Mouse (Mus musculus) forebrain, embryonic 15.5 days (tissue): ENCODE measurements around the gene Tmem165. TPM values are rescaled to one million over a fixed set of nuclear protein-coding genes. Genes with fewer than 3 reads are reported as not detected.

Source experiments
- ATAC-seq: fragments of 200-750 bp; cut with Nextera tagmentation; replicated peaks from 2 replicates; pipeline ENCODE4 v1.8.0; 2017; ENCODE audit warnings: mild to moderate bottlenecking, moderate TSS enrichment, moderate library complexity
- H3K27ac ChIP-seq: fragments of 300-500 bp; sonication (generic); replicated peaks from 2 replicates; pipeline ENCODE4 v1.5.1; 2015; ENCODE audit warnings: mild to moderate bottlenecking, inconsistent platforms
- H3K27me3 ChIP-seq: fragments of 300-500 bp; sonication (generic); 2 replicates; pipeline ENCODE4 v1.6.1; 2015; ENCODE audit warnings: inconsistent platforms
- H3K36me3 ChIP-seq: fragments of 300-500 bp; sonication (generic); 2 replicates; pipeline ENCODE4 v1.6.1; 2015; ENCODE audit warnings: mild to moderate bottlenecking, inconsistent platforms
- H3K4me1 ChIP-seq: fragments of 300-500 bp; sonication (generic); 2 replicates; pipeline ENCODE4 v1.6.1; 2015; ENCODE audit warnings: inconsistent platforms
- H3K4me2 ChIP-seq: fragments of 300-500 bp; sonication (generic); replicated peaks from 2 replicates; pipeline ENCODE4 v1.6.1; 2015; ENCODE audit warnings: mild to moderate bottlenecking, inconsistent platforms
- H3K4me3 ChIP-seq: fragments of 300-500 bp; sonication (generic); 2 replicates; pipeline ENCODE4 v1.5.1; 2015; ENCODE audit warnings: mild to moderate bottlenecking, inconsistent platforms
- H3K9ac ChIP-seq: fragments of 300-500 bp; sonication (generic); replicated peaks from 2 replicates; pipeline ENCODE4 v1.6.1; 2015; ENCODE audit warnings: mild to moderate bottlenecking, inconsistent platforms
- H3K9me3 ChIP-seq: fragments of 300-500 bp; sonication (generic); 2 replicates; pipeline ENCODE4 v1.6.1; 2016; ENCODE audit warnings: inconsistent platforms
- WGBS: fragments of 180-500 bp; shearing (Covaris S2); methylation state at CpG from one replicate; pipeline ENCODE4 v1.1.7; 2015; ENCODE audit warnings: mixed read lengths; 5-methylcytosine and 5-hydroxymethylcytosine counted together
- polyA plus RNA-seq: library from polyadenylated mRNA; unstranded; fragments of >200 nt; fragmentation: Nextera tagmentation; extraction: Ambion mirVana; gene quantifications from 2 replicates; pipeline ENCODE4 v1.2.1, GENCODE M21; 2015

The Tmem165 gene
- polyA plus RNA-seq: 44.2 and 49.8 TPM in 2 replicates

DNA sequence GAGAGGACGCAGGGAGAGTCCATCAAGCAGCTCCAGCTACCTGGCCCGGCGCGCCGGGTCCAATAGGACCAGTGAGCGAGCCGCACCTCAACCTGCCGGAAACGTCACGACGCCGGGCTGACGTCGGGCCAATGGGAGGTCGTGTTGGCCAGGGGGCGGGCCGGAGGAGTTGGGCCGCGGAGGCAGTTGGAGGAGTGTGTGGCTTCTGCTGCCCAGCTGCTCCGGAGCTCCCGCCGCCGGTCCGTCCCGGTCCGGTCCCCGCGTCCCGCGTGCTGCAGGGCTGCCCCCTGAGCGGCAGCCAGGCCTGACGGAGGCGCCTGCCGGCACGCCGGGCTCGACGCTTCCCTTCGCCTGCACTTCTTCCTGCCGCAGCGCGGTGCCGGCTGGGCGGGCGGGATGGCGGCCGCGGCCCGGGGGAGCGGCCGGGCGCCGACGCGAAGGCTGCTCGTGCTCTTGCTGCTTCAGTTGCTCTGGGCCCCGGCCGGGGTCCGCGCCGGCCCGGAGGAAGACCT is at the start of gene Tmem165:
Gene Tmem165, plus strand, starts transcription at position 131 of the 512 bp plus-strand sequence.
- Histone ChIP-seq H3K4me3 (peak within 1 kb of the TSS; percentile 97), H3K4me2 (peak within 1 kb of the TSS; percentile 74), H3K9ac (peak within 1 kb of the TSS; percentile 93), H3K27ac (peak within 1 kb of the TSS; percentile 96), H3K9me3 (no peaks in the 10 kb centered on the region), H3K27me3 (no peaks in the 10 kb centered on the region), H3K4me1 (peaks cover 24% of the 10 kb centered on the region), H3K36me3 (no peaks in the 10 kb centered on the region)
- WGBS: 0% methylated on average over 47 of the region's 62 CpGs
- peak; percentile 99 for ATAC-seq

DNA sequence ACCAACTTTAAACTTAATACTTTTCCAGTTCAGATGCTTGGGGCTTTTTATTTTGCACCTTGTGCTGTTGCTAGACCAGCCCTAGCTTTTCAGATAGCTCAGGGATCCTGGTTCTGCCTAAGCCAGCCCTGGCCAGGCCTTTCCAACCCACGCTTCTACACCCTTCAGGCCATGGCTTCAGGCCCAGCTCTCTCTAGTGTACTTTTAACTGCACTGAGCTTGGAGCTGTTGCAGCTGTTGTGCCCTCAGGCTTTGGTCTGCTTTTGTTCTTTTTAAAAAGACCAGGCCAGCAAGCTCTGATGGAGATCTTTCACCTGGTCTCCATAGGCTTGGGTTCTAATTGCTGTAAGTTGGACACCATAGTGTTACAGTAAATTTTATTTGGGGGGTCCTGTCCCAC is 48.0 kb upstream of the Tmem165 start:
- Histone ChIP-seq H3K4me1 (peaks cover 8% of the 10 kb centered on the region), H3K27ac (no peak overlapping the region), H3K9ac (no peak overlapping the region), H3K4me3 (no peak overlapping the region), H3K9me3 (no peaks in the 10 kb centered on the region), H3K4me2 (no peak overlapping the region), H3K36me3 (no peaks in the 10 kb centered on the region), H3K27me3 (no peaks in the 10 kb centered on the region)
- ATAC-seq: no peak
- 68% methylated on average over 1 of the region's 1 CpGs for WGBS

- WGBS: 80% methylated on average over 3 of the region's 3 CpGs
- H3K27ac ChIP-seq: no peak overlapping the region
- no peak for ATAC-seq
- H3K4me3 ChIP-seq: no peak overlapping the region
- H3K9ac ChIP-seq: no peak overlapping the region
- no peaks in the 10 kb centered on the region for H3K9me3 ChIP-seq
- H3K4me1 ChIP-seq: peaks cover 11% of the 10 kb centered on the region
- no peak overlapping the region for H3K4me2 ChIP-seq
- H3K36me3 ChIP-seq: no peaks in the 10 kb centered on the region
- no peaks in the 10 kb centered on the region for H3K27me3 ChIP-seq
Measured at GRCm38 (mm10) chr5:76136271-76136670, 47.4 kb upstream of the Tmem165 start.

DNA sequence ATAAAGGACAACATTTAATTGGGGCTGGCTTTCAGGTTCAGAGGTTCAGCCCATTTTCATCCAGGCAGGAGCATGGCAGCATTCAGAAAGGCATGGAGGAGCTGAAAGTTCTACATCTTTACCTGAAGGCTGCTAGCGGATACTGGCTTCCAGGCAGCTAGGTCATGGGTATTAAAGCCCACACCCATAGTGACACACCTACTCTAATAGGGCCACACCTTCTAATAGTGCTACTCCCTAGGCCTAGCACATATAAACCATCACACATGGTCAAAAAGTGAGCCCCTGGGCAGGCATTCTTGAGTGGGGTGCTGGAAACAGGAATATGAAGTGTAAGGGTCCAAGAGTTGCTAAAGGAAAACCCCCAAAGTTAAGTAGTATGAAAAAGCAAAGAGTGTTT is 46.1 kb upstream of the Tmem165 start:
- no peak overlapping the region for H3K4me2 ChIP-seq
- no peak for ATAC-seq
- peaks cover 15% of the 10 kb centered on the region for H3K4me1 ChIP-seq
- H3K9me3 ChIP-seq: no peaks in the 10 kb centered on the region
- H3K27ac ChIP-seq: no peak overlapping the region
- H3K27me3 ChIP-seq: no peaks in the 10 kb centered on the region
- H3K36me3 ChIP-seq: no peaks in the 10 kb centered on the region
- H3K9ac ChIP-seq: no peak overlapping the region
- 94% methylated on average over 1 of the region's 1 CpGs for WGBS
- H3K4me3 ChIP-seq: no peak overlapping the region

- H3K27me3 ChIP-seq: no peaks in the 10 kb centered on the region
- H3K36me3 ChIP-seq: no peaks in the 10 kb centered on the region
- no peak overlapping the region for H3K4me3 ChIP-seq
- 84% methylated on average over 1 of the region's 1 CpGs for WGBS
- H3K4me2 ChIP-seq: no peak overlapping the region
- no peaks in the 10 kb centered on the region for H3K9me3 ChIP-seq
- H3K4me1 ChIP-seq: peaks cover 15% of the 10 kb centered on the region
- ATAC-seq: no peak
- no peak overlapping the region for H3K27ac ChIP-seq
- no peak overlapping the region for H3K9ac ChIP-seq
Measured at GRCm38 (mm10) chr5:76138071-76138470, 45.6 kb upstream of the Tmem165 start.

DNA sequence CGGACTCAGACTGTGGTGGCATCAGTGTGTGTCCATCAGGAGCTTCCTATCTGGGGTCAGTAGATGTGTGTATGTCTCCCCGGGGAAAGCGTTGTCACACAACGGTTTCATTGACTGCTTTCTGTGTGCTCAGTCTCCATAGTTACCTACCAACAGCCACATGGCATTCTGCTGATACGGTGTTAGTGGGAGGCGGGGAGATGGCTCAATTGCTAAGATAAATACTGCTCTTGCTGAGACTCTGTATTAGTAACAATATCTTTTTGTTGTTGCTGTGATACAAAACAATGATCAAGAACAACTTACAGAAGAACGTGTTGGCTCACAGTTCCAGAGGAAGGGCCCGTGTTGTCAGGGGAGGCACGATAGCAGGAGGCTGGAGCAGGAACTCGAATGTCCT is 45.2 kb upstream of the Tmem165 start:
- Histone ChIP-seq H3K4me2 (no peak overlapping the region), H3K27ac (no peak overlapping the region), H3K27me3 (no peaks in the 10 kb centered on the region), H3K4me3 (no peak overlapping the region), H3K9ac (no peak overlapping the region), H3K36me3 (no peaks in the 10 kb centered on the region), H3K9me3 (no peaks in the 10 kb centered on the region), H3K4me1 (peaks cover 15% of the 10 kb centered on the region)
- 53% methylated on average over 10 of the region's 10 CpGs for WGBS
- no peak for ATAC-seq

DNA sequence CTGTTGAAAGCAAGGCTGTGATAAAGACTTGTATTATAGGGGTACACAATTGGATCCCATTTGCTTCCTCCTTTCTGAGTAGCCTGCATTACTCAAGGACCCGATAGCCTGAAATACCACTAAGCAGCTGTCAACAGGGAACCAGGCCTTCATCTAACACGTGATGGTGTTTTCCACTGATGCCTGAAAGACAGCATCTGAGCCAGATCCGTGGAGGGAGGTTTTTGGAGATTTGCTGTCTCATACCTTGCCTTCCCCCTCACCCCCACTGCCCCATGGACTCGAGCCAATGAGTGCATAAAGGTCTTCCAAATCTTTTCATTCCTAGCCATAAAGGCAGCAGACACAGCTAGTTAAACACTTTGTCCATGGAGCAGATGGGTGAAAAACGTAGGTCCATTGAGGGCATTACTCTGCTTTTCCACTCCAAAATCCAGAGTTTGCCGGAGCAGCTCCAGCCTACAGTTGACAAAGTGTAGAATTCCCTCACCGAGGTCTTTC is 44.5 kb upstream of the Tmem165 start:
- WGBS: 50% methylated on average over 7 of the region's 7 CpGs

GRCm38 (mm10) chr5:76139808-76140729 is 43.6 kb upstream of the Tmem165 start, which contains the start of gene Srd5a3:
Srd5a3 (plus strand) TSS chr5:76140271.
- peaks cover 15% of the 10 kb centered on the region for H3K4me1 ChIP-seq
- no peaks in the 10 kb centered on the region for H3K27me3 ChIP-seq
- H3K9ac ChIP-seq: peak within 1 kb of the TSS; percentile 90
- ATAC-seq: peak; percentile 98
- WGBS: under 1% methylated on average over 68 of the region's 69 CpGs
- peak within 1 kb of the TSS; percentile 88 for H3K4me3 ChIP-seq
- H3K36me3 ChIP-seq: no peaks in the 10 kb centered on the region
- H3K4me2 ChIP-seq: peak within 1 kb of the TSS; percentile 66
- H3K9me3 ChIP-seq: no peaks in the 10 kb centered on the region
- H3K27ac ChIP-seq: peak within 1 kb of the TSS; percentile 95

More for the DNA sequence above, 44.5 kb upstream of the Tmem165 start:
- Histone ChIP-seq H3K27ac (no peak overlapping the region), H3K4me3 (peak overlapping the region; percentile 88; the same call in 1 of the 2 replicates), H3K4me1 (peaks cover 15% of the 10 kb centered on the region), H3K4me2 (no peak overlapping the region), H3K27me3 (no peaks in the 10 kb centered on the region), H3K36me3 (no peaks in the 10 kb centered on the region), H3K9me3 (no peaks in the 10 kb centered on the region), H3K9ac (no peak overlapping the region)
- ATAC-seq: no peak

GRCm38 (mm10) chr5:76140730-76141066 is 43.0 kb upstream of the Tmem165 start:
- Histone ChIP-seq H3K4me1 (peaks cover 15% of the 10 kb centered on the region), H3K27ac (peak overlapping the region; percentile 95), H3K27me3 (no peaks in the 10 kb centered on the region), H3K9ac (peak overlapping the region; percentile 90), H3K9me3 (no peaks in the 10 kb centered on the region), H3K36me3 (no peaks in the 10 kb centered on the region), H3K4me2 (peak overlapping the region; percentile 66), H3K4me3 (peak overlapping the region; percentile 88)
- ATAC-seq: peak; percentile 62
- 7% methylated on average over 9 of the region's 9 CpGs for WGBS

DNA sequence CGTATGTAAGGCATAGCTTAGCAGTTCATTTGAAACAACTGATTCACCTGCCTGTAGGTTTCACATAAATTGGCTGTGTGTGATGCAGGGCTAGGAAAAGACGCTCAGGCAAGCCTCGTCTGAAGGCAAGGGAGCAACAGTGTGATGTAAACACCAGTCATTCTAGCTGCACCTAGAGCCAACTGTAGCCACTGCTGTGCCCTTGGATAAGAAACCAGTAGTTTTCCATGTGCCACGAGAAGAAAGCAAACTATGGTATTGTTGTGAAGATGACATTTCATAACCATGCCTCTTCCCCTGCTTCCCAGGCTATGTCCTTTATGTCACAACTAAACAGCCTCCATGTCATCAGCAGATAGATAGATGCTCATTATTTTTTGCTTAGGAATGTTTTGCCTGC is 40.3 kb upstream of the Tmem165 start:
- Histone ChIP-seq H3K27me3 (no peaks in the 10 kb centered on the region), H3K4me2 (no peak overlapping the region), H3K4me3 (no peak overlapping the region), H3K4me1 (peaks cover 15% of the 10 kb centered on the region), H3K36me3 (no peaks in the 10 kb centered on the region), H3K27ac (no peak overlapping the region), H3K9me3 (no peaks in the 10 kb centered on the region), H3K9ac (no peak overlapping the region)
- 94% methylated on average over 4 of the region's 4 CpGs for WGBS
- no peak for ATAC-seq

DNA sequence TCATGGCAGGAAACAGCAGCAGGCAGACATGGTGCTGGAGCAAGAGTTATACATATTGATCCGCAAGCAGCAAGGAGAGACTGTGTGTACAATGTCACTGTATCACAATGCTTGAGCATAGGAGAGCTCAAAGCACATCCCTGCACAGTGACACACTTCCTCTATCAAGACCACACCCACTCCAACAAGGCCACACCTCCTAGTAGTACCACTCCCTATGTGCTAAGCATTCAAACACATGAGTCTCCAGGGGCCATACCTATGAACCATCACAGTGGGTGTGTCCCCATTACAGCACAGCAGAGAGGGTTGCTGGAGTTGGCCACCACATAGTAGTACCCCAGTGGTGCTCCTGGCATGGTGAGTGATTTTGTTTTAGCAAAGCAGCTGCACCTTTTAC is 37.3 kb upstream of the Tmem165 start:
- H3K4me3 ChIP-seq: no peak overlapping the region
- H3K4me1 ChIP-seq: peaks cover 2% of the 10 kb centered on the region
- H3K27me3 ChIP-seq: no peaks in the 10 kb centered on the region
- no peak for ATAC-seq
- no peak overlapping the region for H3K9ac ChIP-seq
- WGBS: 91% methylated on average over 1 of the region's 1 CpGs
- no peak overlapping the region for H3K4me2 ChIP-seq
- H3K27ac ChIP-seq: no peak overlapping the region
- no peaks in the 10 kb centered on the region for H3K9me3 ChIP-seq
- H3K36me3 ChIP-seq: 0 out of 2 replicates have a peak, but pooled peaks cover 3% of the 10 kb centered on the region

- Histone ChIP-seq H3K9me3 (no peaks in the 10 kb centered on the region), H3K4me3 (no peak overlapping the region), H3K27me3 (no peaks in the 10 kb centered on the region), H3K27ac (no peak overlapping the region), H3K4me1 (no peaks in the 10 kb centered on the region), H3K4me2 (no peak overlapping the region), H3K36me3 (0 out of 2 replicates have a peak, but pooled peaks cover 3% of the 10 kb centered on the region), H3K9ac (no peak overlapping the region)
- 92% methylated on average over 6 of the region's 6 CpGs for WGBS
- no peak for ATAC-seq
Measured at GRCm38 (mm10) chr5:76149436-76149835, 34.2 kb upstream of the Tmem165 start.
